Mouse (Mus musculus) midbrain, embryonic 11.5 days (tissue): ENCODE measurements around the gene Izumo1r. TPM values are rescaled to one million over a fixed set of nuclear protein-coding genes. Genes with fewer than 3 reads are reported as not detected.
A peak's percentile ranks its signal among the peaks of the same experiment; 100 is the strongest.

Experiments
- ATAC-seq: fragments of 200-750 bp; cut with Nextera tagmentation; 2 replicates; pipeline ENCODE4 v1.8.0; 2017; ENCODE audit warnings: moderate TSS enrichment, moderate library complexity; ENCODE audit not compliant: low FRiP score
- DNase-seq: peaks from one replicate; pipeline ENCODE4 v3.0.0; 2015; ENCODE audit warnings: low spot score; ENCODE audit errors: missing footprints
- H3K27ac ChIP-seq: fragments of 300-500 bp; sonication (generic); 2 replicates; pipeline ENCODE4 v1.5.1; 2014; ENCODE audit warnings: low read depth, low read length
- H3K27me3 ChIP-seq: fragments of 300-500 bp; sonication (generic); 2 replicates; pipeline ENCODE4 v1.6.1; 2014; ENCODE audit warnings: mild to moderate bottlenecking, low read length, moderate library complexity, mixed read lengths; ENCODE audit not compliant: control insufficient read depth, insufficient read depth
- H3K36me3 ChIP-seq: fragments of 300-500 bp; sonication (generic); 2 replicates; pipeline ENCODE4 v1.6.1; 2014; ENCODE audit warnings: mild to moderate bottlenecking, low read length, moderate library complexity, mixed read lengths; ENCODE audit not compliant: control insufficient read depth, insufficient read depth
- H3K4me1 ChIP-seq: fragments of 300-500 bp; sonication (generic); 2 replicates; pipeline ENCODE4 v1.6.1; 2014; ENCODE audit warnings: low read length; ENCODE audit not compliant: control insufficient read depth, insufficient read depth
- H3K4me2 ChIP-seq: fragments of 300-500 bp; sonication (generic); 2 replicates; pipeline ENCODE4 v1.6.1; 2014; ENCODE audit warnings: mild to moderate bottlenecking, moderate library complexity
- H3K4me3 ChIP-seq: fragments of 300-500 bp; sonication (generic); 2 replicates; pipeline ENCODE4 v1.5.1; 2014; ENCODE audit warnings: low read depth, low read length
- H3K9ac ChIP-seq: fragments of 300-500 bp; sonication (generic); 2 replicates; pipeline ENCODE4 v1.6.1; 2014; ENCODE audit warnings: low read length
- H3K9me3 ChIP-seq: fragments of 300-500 bp; sonication (generic); 2 replicates; pipeline ENCODE4 v1.6.1; 2016; ENCODE audit warnings: low read length; ENCODE audit not compliant: control insufficient read depth
- WGBS: fragments of 180-500 bp; shearing (Covaris S2); extraction: QIAGEN DNeasy Blood & Tissue Kit; methylation state at CpG from one replicate; pipeline ENCODE4 v1.1.7; 2014; 5-methylcytosine and 5-hydroxymethylcytosine counted together
- polyA plus RNA-seq: library from polyadenylated mRNA; unstranded; fragments of >200 nt; fragmentation: Nextera tagmentation; extraction: Ambion mirVana; gene quantifications from 2 replicates; pipeline ENCODE4 v1.2.1, GENCODE M21; 2014

The Izumo1r gene
- polyA plus RNA-seq, 1 experiment from 2014 or later = not detected

GRCm38 (mm10) chr9:14846428-14846827 lies 57.3 kb downstream of the Izumo1r start:
- H3K9me3 ChIP-seq = no peaks in the 10 kb centered on the region
- no peak overlapping the region for H3K4me3 ChIP-seq
- H3K9ac ChIP-seq = no peak overlapping the region
- no peaks in the 10 kb centered on the region for H3K4me1 ChIP-seq
- no peak overlapping the region for H3K27ac ChIP-seq
- H3K27me3 ChIP-seq = no peaks in the 10 kb centered on the region
- no peak for DNase-seq
- H3K4me2 ChIP-seq = no peak overlapping the region
- H3K36me3 ChIP-seq = no peaks in the 10 kb centered on the region
- WGBS = 49% methylated on average over 5 of the region's 5 CpGs
- no peak for ATAC-seq

GRCm38 (mm10) chr9:14843901-14844300 lies 59.8 kb downstream of the Izumo1r start:
- H3K9me3 ChIP-seq = no peaks in the 10 kb centered on the region
- H3K4me1 ChIP-seq = no peaks in the 10 kb centered on the region
- DNase-seq (no peak), ATAC-seq (no peak)
- H3K27me3 ChIP-seq = no peaks in the 10 kb centered on the region
- H3K4me2 ChIP-seq = no peak overlapping the region
- WGBS = 91% methylated on average over 3 of the region's 3 CpGs
- no peak overlapping the region for H3K4me3 ChIP-seq
- no peak overlapping the region for H3K27ac ChIP-seq
- no peak overlapping the region for H3K9ac ChIP-seq
- no peaks in the 10 kb centered on the region for H3K36me3 ChIP-seq

- no peak overlapping the region for H3K9ac ChIP-seq
- H3K4me1 ChIP-seq = no peaks in the 10 kb centered on the region
- H3K4me3 ChIP-seq = no peak overlapping the region
- ATAC-seq (no peak), DNase-seq (no peak)
- H3K4me2 ChIP-seq = no peak overlapping the region
- H3K27me3 ChIP-seq = no peaks in the 10 kb centered on the region
- H3K9me3 ChIP-seq = no peaks in the 10 kb centered on the region
- WGBS = 90% methylated on average over 6 of the region's 6 CpGs
- H3K27ac ChIP-seq = no peak overlapping the region
- no peaks in the 10 kb centered on the region for H3K36me3 ChIP-seq
Observed at GRCm38 (mm10) chr9:14843311-14843857, 60.4 kb downstream of the Izumo1r start.

GRCm38 (mm10) chr9:14841878-14842761 lies 61.6 kb downstream of the Izumo1r start:
- 87% methylated on average over 10 of the region's 10 CpGs for WGBS
- H3K27ac ChIP-seq = no peak overlapping the region
- DNase-seq (peak; percentile 54), ATAC-seq (no peak)
- H3K4me1 ChIP-seq = no peaks in the 10 kb centered on the region
- H3K36me3 ChIP-seq = no peaks in the 10 kb centered on the region
- no peaks in the 10 kb centered on the region for H3K9me3 ChIP-seq
- H3K4me3 ChIP-seq = no peak overlapping the region
- no peak overlapping the region for H3K9ac ChIP-seq
- H3K4me2 ChIP-seq = no peak overlapping the region
- no peaks in the 10 kb centered on the region for H3K27me3 ChIP-seq

GRCm38 (mm10) chr9:14839970-14840369 lies 63.8 kb downstream of the Izumo1r start:
- DNase-seq (no peak), ATAC-seq (no peak)
- no peaks in the 10 kb centered on the region for H3K4me1 ChIP-seq
- H3K4me3 ChIP-seq = no peak overlapping the region
- no peak overlapping the region for H3K27ac ChIP-seq
- H3K9ac ChIP-seq = no peak overlapping the region
- no peak overlapping the region for H3K4me2 ChIP-seq
- no peaks in the 10 kb centered on the region for H3K9me3 ChIP-seq
- no peaks in the 10 kb centered on the region for H3K27me3 ChIP-seq
- peaks cover 3% of the 10 kb centered on the region; the same call in 1 of the 2 replicates for H3K36me3 ChIP-seq
- 85% methylated on average over 5 of the region's 5 CpGs for WGBS

- H3K27me3 ChIP-seq = no peaks in the 10 kb centered on the region
- WGBS = 80% methylated on average over 7 of the region's 7 CpGs
- ATAC-seq (peak; percentile 71; the same call in 1 of the 2 replicates), DNase-seq (peak; percentile 86)
- no peaks in the 10 kb centered on the region for H3K4me1 ChIP-seq
- no peak overlapping the region for H3K4me2 ChIP-seq
- no peaks in the 10 kb centered on the region for H3K9me3 ChIP-seq
- H3K27ac ChIP-seq = no peak overlapping the region
- no peak overlapping the region for H3K4me3 ChIP-seq
- peaks cover 3% of the 10 kb centered on the region; the same call in 1 of the 2 replicates for H3K36me3 ChIP-seq
- no peak overlapping the region for H3K9ac ChIP-seq
Observed at GRCm38 (mm10) chr9:14839527-14839926, 64.2 kb downstream of the Izumo1r start.

Other genes starting within 250 kb of the Izumo1r start
- gene Piwil4, start 163.2 kb downstream of the Izumo1r start, polyA plus RNA-seq = 0.08 and 0.12 TPM in 2 replicates
- 1.6 and 2.1 TPM in 2 replicates for gene Fut4, start 151.6 kb downstream of the Izumo1r start, polyA plus RNA-seq
- not detected in 2 replicates for gene 1700012B09Rik, start 132.9 kb downstream of the Izumo1r start, polyA plus RNA-seq
- gene Mre11a, start 119.3 kb downstream of the Izumo1r start, polyA plus RNA-seq = 29.4 and 30.8 TPM in 2 replicates
- 63.2 and 66.4 TPM in 2 replicates for gene Ankrd49, start 119.1 kb downstream of the Izumo1r start, polyA plus RNA-seq
- 0.26 and 0.34 TPM in 2 replicates for gene Gpr83, start 43.7 kb downstream of the Izumo1r start, polyA plus RNA-seq
- gene Panx1, start 141.5 kb upstream of the Izumo1r start, polyA plus RNA-seq = 119 and 129 TPM in 2 replicates
- not detected in 2 replicates for gene Hephl1, start 208.2 kb upstream of the Izumo1r start, polyA plus RNA-seq